11 mouse cellular contexts compared by ENCODE assay signal in the genomic region with DNA sequence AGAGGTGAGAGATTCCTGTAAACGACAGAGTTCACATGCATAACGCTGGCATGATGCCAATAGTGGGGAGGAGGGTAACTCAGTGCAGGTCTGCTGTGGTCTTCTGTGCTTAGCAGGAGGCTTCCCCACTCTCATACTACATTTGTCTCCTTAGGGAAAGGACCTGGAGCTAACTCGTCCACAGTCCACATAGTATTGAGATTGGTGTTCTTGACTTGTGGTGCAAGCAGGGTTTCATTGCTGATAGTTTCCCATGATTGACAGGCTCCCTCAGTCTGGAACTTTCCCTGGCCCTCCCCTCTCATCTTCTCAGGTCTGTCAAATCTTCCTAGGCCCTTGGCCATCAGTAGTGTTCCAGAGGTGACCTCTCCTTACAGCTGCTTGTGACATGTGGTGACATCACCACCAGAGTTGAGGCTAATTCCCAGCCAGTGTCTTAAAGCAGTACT.
DNase-seq lines count a peak whose midpoint lies in the region; ATAC-seq and TF ChIP-seq lines count a peak whose summit lies in the region.
"Had no signal": no experiment of that assay in that cellular context is flagged by ENCODE, and none has a peak within 500 bp of the region (broad histone marks: within the 10 kb centered on the region; RNA-seq: fewer than 3 reads in every experiment).

No protein-coding gene starts in this region.

- no peak for TF ChIP-seq CTCF in lung, postnatal 0 days (IDR thresholded peaks at IDR 0.05)

- H3K9me3 ChIP-seq in lung, postnatal 0 days (ENCODE audit: low read length), result no peaks in the 10 kb centered on the region
- H3K9me3 ChIP-seq in intestine, embryonic 14.5 days (ENCODE audit: control insufficient read depth, low read length), result no peaks in the 10 kb centered on the region
- H3K9me3 ChIP-seq in stomach, embryonic 14.5 days (ENCODE audit: control insufficient read depth, low read depth, low read length), result no peaks in the 10 kb centered on the region

- H3K4me1 ChIP-seq in lung, postnatal 0 days (ENCODE audit: insufficient read depth, low read depth, low read length), result peaks cover 30% of the 10 kb centered on the region
- H3K4me1 ChIP-seq in intestine, embryonic 14.5 days (replicated peaks; ENCODE audit: control insufficient read depth, insufficient read depth, low read length), result peaks cover 61% of the 10 kb centered on the region
- peaks cover 52% of the 10 kb centered on the region for H3K4me1 ChIP-seq in stomach, embryonic 14.5 days (ENCODE audit: control insufficient read depth, insufficient read depth, low read length)

- peak; percentile 46 for DNase-seq in adrenal gland, postnatal 14 days
- DNase-seq in adrenal gland, adult 2 months, result no peak
- peak; percentile 47 for DNase-seq in lung, postnatal 0 days (ENCODE audit: low spot score)
- no peak for DNase-seq in lung, postnatal 14 days
- DNase-seq in intestine, embryonic 14.5 days (ENCODE audit: low spot score), result no peak
- DNase-seq in cerebellum, adult 8-10 months, result no peak
- DNase-seq in layer of hippocampus, adult 9-10 months (ENCODE audit: low spot score), result no peak
- DNase-seq: cerebellum, adult 11-12 months; layer of hippocampus, postnatal 36 days had no signal

- no peak overlapping the region for H3K9ac ChIP-seq in lung, postnatal 0 days (replicated peaks; ENCODE audit: low read depth)
- no peak overlapping the region for H3K9ac ChIP-seq in intestine, embryonic 14.5 days (ENCODE audit: low read length)
- no peak overlapping the region for H3K9ac ChIP-seq in stomach, embryonic 14.5 days (replicated peaks; ENCODE audit: low read depth, low read length)

- H3K27ac ChIP-seq in lung, postnatal 0 days (ENCODE audit: low read length), result peak overlapping the region; percentile 54; the same call in 1 of the 2 replicates
- peak overlapping the region; percentile 90 for H3K27ac ChIP-seq in intestine, embryonic 14.5 days (ENCODE audit: low read depth)
- peak overlapping the region; percentile 90 for H3K27ac ChIP-seq in stomach, embryonic 14.5 days (ENCODE audit: low read length)

- H3K4me2 ChIP-seq in lung, postnatal 0 days (replicated peaks; ENCODE audit: low read depth, low read length), result no peak overlapping the region
- H3K4me2 ChIP-seq in intestine, embryonic 14.5 days (ENCODE audit: low read length), result no peak overlapping the region
- H3K4me2 ChIP-seq in stomach, embryonic 14.5 days (replicated peaks; ENCODE audit: low read depth, low read length), result no peak overlapping the region

- ATAC-seq in lung, postnatal 0 days, result peak; percentile 34
- ATAC-seq in intestine, embryonic 14.5 days (replicated peaks; ENCODE audit: low FRiP score, low TSS enrichment, low read depth), result peak; percentile 38; the same call in 1 of the 2 replicates
- peak; percentile 24; the same call in 1 of the 2 replicates for ATAC-seq in stomach, embryonic 14.5 days (ENCODE audit: insufficient number of reproducible peaks, insufficient read depth, low FRiP score, low read depth)

- TF ChIP-seq EP300 in lung, postnatal 0 days (IDR thresholded peaks at IDR 0.05), result no peak

- H3K27me3 ChIP-seq in lung, postnatal 0 days (replicated peaks; ENCODE audit: insufficient read depth, low read length), result no peaks in the 10 kb centered on the region
- no peaks in the 10 kb centered on the region for H3K27me3 ChIP-seq in intestine, embryonic 14.5 days (replicated peaks; ENCODE audit: control insufficient read depth, insufficient read depth, low read length)
- H3K27me3 ChIP-seq in stomach, embryonic 14.5 days (ENCODE audit: control insufficient read depth, insufficient read depth, low read length), result no peaks in the 10 kb centered on the region

- no peak overlapping the region for H3K4me3 ChIP-seq in lung, postnatal 0 days (ENCODE audit: low read depth, low read length)
- no peak overlapping the region for H3K4me3 ChIP-seq in intestine, embryonic 14.5 days (ENCODE audit: low read depth, low read length)
- H3K4me3 ChIP-seq in stomach, embryonic 14.5 days (ENCODE audit: low read depth, low read length), result no peak overlapping the region
- H3K4me3 ChIP-seq: erythroblast, embryonic 14.5 days had no signal

- WGBS in lung, postnatal 0 days, result 14% methylated on average over 3 of the region's 3 CpGs
- WGBS in intestine, embryonic 14.5 days, result 24% methylated on average over 3 of the region's 3 CpGs
- 39% methylated on average over 3 of the region's 3 CpGs for WGBS in stomach, embryonic 14.5 days

- no peaks in the 10 kb centered on the region for H3K36me3 ChIP-seq in lung, postnatal 0 days (ENCODE audit: insufficient read depth, low read length)
- peaks cover 3% of the 10 kb centered on the region; the same call in 1 of the 2 replicates for H3K36me3 ChIP-seq in intestine, embryonic 14.5 days (ENCODE audit: control insufficient read depth, insufficient read depth, low read length)
- no peaks in the 10 kb centered on the region; the same call in none of the 2 replicates for H3K36me3 ChIP-seq in stomach, embryonic 14.5 days (ENCODE audit: control insufficient read depth, insufficient read depth, low read length)

Comparison
In these comparisons a context has a peak if more than half of its experiments do, and no peak if none do; other contexts are left out.
1. DNase-seq: peak in adrenal gland, postnatal 14 days (single experiment) and lung, postnatal 0 days (single experiment); none in adrenal gland, adult 2 months (single experiment), lung, postnatal 14 days (single experiment), intestine, embryonic 14.5 days (single experiment), cerebellum, adult 8-10 months (single experiment) and layer of hippocampus, adult 9-10 months (single experiment).
2. Peak in every context shown above with its lines, with median percentiles within 50 percentile points of each other: ATAC-seq and H3K27ac ChIP-seq.